Mouse (Mus musculus): ENCODE data around the gene Usp49. TPM values are rescaled to one million over a fixed set of nuclear protein-coding genes. Genes with fewer than 3 reads are reported as not detected.

Gene Usp49
- polyA plus RNA-seq, 2 experiments, result 2.9 to 6.6 TPM

- peak; percentile 44 to 49 (median 49) for DNase-seq (ENCODE audit: low read depth in 3 of 3, low spot score in 3 of 3)
- peak; percentile 11; the same call in 1 of the 2 replicates for TF ChIP-seq CTCF (IDR thresholded peaks at IDR 0.05; ENCODE audit: low read depth)
- no peak for TF ChIP-seq EP300 (IDR thresholded peaks at IDR 0.05; ENCODE audit: low read depth)
- ATAC-seq (ENCODE audit: insufficient read depth), result peak; percentile 60
Observed at GRCm38 (mm10) chr17:47629717-47630677, 493 bp upstream of the Usp49 start.

GRCm38 (mm10) chr17:47632181-47632840 is 1.8 kb downstream of the Usp49 start:
- no peak for ATAC-seq (ENCODE audit: insufficient read depth)

More at GRCm38 (mm10) chr17:47629717-47630677, 493 bp upstream of the Usp49 start:
- WGBS (ENCODE audit: insufficient replicate concordance), result under 1% methylated on average over 61 of the region's 61 CpGs
- Histone ChIP-seq H3K9ac (replicated peaks) (peak overlapping the region; percentile 92), H3K9me3 (ENCODE audit: control insufficient read depth, low read length) (no peaks in the 10 kb centered on the region), H3K27me3 (ENCODE audit: control insufficient read depth, insufficient read depth, low read length) (no peaks in the 10 kb centered on the region), H3K4me2 (ENCODE audit: low read depth) (peak overlapping the region; percentile 100), H3K36me3 (replicated peaks; ENCODE audit: control insufficient read depth, insufficient read depth, low read depth) (peaks cover 13% of the 10 kb centered on the region), H3K4me1 (replicated peaks; ENCODE audit: control insufficient read depth in 2 of 2, insufficient read depth in 2 of 2, low read length in 1 of 2) (peaks cover 17 to 35% of the 10 kb centered on the region in 2 experiments), H3K27ac (peak overlapping the region; percentile 91), H3K4me3 (ENCODE audit: insufficient read depth in 1 of 2, low read depth in 2 of 2, low read length in 2 of 2) (peak overlapping the region; percentile 64 to 97)

GRCm38 (mm10) chr17:47633999-47634770 is 3.7 kb downstream of the Usp49 start:
- DNase-seq (ENCODE audit: low read depth in 3 of 3, low spot score in 3 of 3), result no peak
- no peak overlapping the region for H3K27ac ChIP-seq
- no peak for ATAC-seq (ENCODE audit: insufficient read depth)
- TF ChIP-seq EP300 (IDR thresholded peaks at IDR 0.05; ENCODE audit: low read depth) (no peak), CTCF (IDR thresholded peaks at IDR 0.05; ENCODE audit: low read depth) (no peak)
- no peaks in the 10 kb centered on the region for H3K9me3 ChIP-seq (ENCODE audit: control insufficient read depth, low read length)
- H3K4me2 ChIP-seq (ENCODE audit: low read depth), result no peak overlapping the region
- H3K4me1 ChIP-seq (replicated peaks; ENCODE audit: control insufficient read depth in 2 of 2, insufficient read depth in 2 of 2, low read length in 1 of 2), result peaks cover 14 to 28% of the 10 kb centered on the region in 2 experiments
- WGBS (ENCODE audit: insufficient replicate concordance), result 50% methylated on average over 7 of the region's 7 CpGs
- H3K27me3 ChIP-seq (ENCODE audit: control insufficient read depth, insufficient read depth, low read length), result no peaks in the 10 kb centered on the region
- H3K9ac ChIP-seq (replicated peaks), result peak overlapping the region; percentile 16; the same call in 1 of the 2 replicates
- H3K4me3 ChIP-seq (ENCODE audit: insufficient read depth in 1 of 2, low read depth in 2 of 2, low read length in 2 of 2), result no peak overlapping the region
- H3K36me3 ChIP-seq (replicated peaks; ENCODE audit: control insufficient read depth, insufficient read depth, low read depth), result peaks cover 3% of the 10 kb centered on the region

More at GRCm38 (mm10) chr17:47632181-47632840, 1.8 kb downstream of the Usp49 start:
- TF ChIP-seq EP300 (IDR thresholded peaks at IDR 0.05; ENCODE audit: low read depth) (no peak), CTCF (IDR thresholded peaks at IDR 0.05; ENCODE audit: low read depth) (no peak)
- H3K4me3 ChIP-seq (ENCODE audit: insufficient read depth in 1 of 2, low read depth in 2 of 2, low read length in 2 of 2), result no peak overlapping the region
- H3K4me1 ChIP-seq (replicated peaks; ENCODE audit: control insufficient read depth in 2 of 2, insufficient read depth in 2 of 2, low read length in 1 of 2), result peaks cover 17 to 35% of the 10 kb centered on the region in 2 experiments
- peaks cover 3% of the 10 kb centered on the region for H3K36me3 ChIP-seq (replicated peaks; ENCODE audit: control insufficient read depth, insufficient read depth, low read depth)
- no peak overlapping the region; the same call in none of the 2 replicates for H3K4me2 ChIP-seq (ENCODE audit: low read depth)
- H3K27ac ChIP-seq, result no peak overlapping the region
- no peaks in the 10 kb centered on the region for H3K9me3 ChIP-seq (ENCODE audit: control insufficient read depth, low read length)
- DNase-seq (ENCODE audit: low read depth in 3 of 3, low spot score in 3 of 3), result no peak
- 71% methylated on average over 4 of the region's 4 CpGs for WGBS (ENCODE audit: insufficient replicate concordance)
- H3K27me3 ChIP-seq (ENCODE audit: control insufficient read depth, insufficient read depth, low read length), result no peaks in the 10 kb centered on the region
- H3K9ac ChIP-seq (replicated peaks), result no peak overlapping the region

- ATAC-seq (ENCODE audit: insufficient read depth), result no peak
- Histone ChIP-seq H3K36me3 (replicated peaks; ENCODE audit: control insufficient read depth, insufficient read depth, low read depth) (no peaks in the 10 kb centered on the region), H3K9me3 (ENCODE audit: control insufficient read depth, low read length) (no peaks in the 10 kb centered on the region), H3K4me2 (ENCODE audit: low read depth) (no peak overlapping the region), H3K4me3 (ENCODE audit: insufficient read depth in 1 of 2, low read depth in 2 of 2, low read length in 2 of 2) (no peak overlapping the region), H3K27me3 (ENCODE audit: control insufficient read depth, insufficient read depth, low read length) (no peaks in the 10 kb centered on the region), H3K27ac (no peak overlapping the region), H3K4me1 (replicated peaks; ENCODE audit: control insufficient read depth in 2 of 2, insufficient read depth in 2 of 2, low read length in 1 of 2) (0 out of 4 replicates have a peak, but pooled peaks cover 0 to 3% of the 10 kb centered on the region in 2 experiments), H3K9ac (replicated peaks) (no peak overlapping the region)
- 82% methylated on average over 2 of the region's 2 CpGs for WGBS (ENCODE audit: insufficient replicate concordance)
- DNase-seq (ENCODE audit: low read depth in 3 of 3, low spot score in 3 of 3), result no peak
- TF ChIP-seq CTCF (IDR thresholded peaks at IDR 0.05; ENCODE audit: low read depth) (peak; percentile 27; the same call in 1 of the 2 replicates), EP300 (IDR thresholded peaks at IDR 0.05; ENCODE audit: low read depth) (no peak)
Observed at GRCm38 (mm10) chr17:47642992-47643391, 12.5 kb downstream of the Usp49 start.
